Mouse (Mus musculus): Measurements from ENCODE around the gene A630089N07Rik.
"Not testable (repeated sequence)": the region's sequence is repeated elsewhere in the genome, so short reads cannot be mapped to it uniquely, and the experiment has no call there.

DNA sequence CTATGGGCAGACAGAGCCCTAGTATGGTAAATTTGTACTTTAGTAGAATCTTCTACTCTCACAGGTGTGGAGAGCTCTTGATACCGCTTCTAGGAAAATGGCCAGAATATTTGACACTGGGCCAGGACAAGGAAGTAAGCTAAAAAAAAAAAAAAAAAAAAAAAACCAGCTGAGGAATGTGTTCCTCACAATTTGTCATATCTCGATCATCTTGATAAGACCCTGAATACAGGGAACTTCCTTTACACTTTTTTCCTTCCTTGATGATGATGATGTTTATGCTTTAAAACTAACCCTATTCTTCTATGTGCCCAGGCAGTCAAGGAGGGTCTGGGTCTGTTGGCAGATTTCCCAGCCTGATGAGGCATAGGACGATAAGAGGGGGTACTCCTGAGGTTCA, 2.9 kb downstream of the A630089N07Rik start:
- not testable (repeated sequence) for TF ChIP-seq CTCF (IDR thresholded peaks at IDR 0.05); POLR2A (IDR thresholded peaks at IDR 0.05; ENCODE audit: insufficient read depth, low read depth, low read length)
